Mouse (Mus musculus): Measurements from ENCODE around the gene Efcab1.

The Efcab1 gene

DNA sequence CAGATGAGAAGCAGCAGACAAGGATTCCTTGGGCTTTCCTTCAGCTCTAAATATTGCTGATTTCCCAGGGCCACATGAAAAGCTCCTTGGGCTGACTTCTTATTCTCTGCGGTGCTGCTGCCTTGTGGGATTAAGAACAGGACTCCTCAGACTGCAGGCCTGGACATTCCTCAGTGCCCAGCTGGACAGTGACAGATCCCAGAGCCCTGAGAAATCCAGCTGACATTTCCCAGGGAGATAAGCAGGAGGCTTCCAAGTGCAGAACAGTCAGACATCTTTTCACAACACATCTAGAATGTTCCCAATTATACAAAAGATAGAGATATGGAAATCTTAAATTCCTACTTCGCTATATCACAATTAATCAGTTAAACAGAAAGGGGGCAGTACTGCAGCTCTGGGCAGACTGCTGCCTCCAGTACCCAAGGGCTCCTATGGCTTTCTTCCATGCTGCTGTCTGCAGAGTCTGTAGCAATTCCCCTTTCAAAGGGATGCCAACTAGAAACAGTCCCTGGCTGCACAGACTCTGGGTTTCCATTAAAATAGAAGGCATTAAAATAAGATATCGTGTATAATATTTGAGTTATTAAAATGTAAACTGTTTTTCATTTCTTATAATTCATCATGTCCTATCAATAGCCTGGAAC, 86.2 kb downstream of the Efcab1 start:
- DNase-seq (ENCODE audit: extremely low spot score, low read depth, low spot score): no peak

DNA sequence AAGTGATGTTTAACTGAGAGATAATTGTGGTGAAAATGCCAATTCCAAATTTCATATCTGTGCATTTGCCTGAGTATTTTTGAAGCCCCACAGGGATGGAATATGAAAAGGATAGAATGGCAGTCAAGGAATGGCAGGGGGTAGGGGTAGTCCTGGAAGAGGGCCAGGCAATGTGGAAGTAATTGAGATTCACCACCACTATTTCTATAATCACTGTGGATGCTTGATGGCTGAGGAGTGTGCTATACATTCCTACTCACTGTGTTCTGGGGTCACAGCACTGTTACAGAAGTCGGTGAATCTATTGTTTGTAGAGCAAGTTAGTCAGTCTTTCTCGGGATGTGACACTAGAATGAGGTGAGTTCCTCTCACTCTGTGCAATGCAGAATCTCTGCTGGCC, 108.3 kb downstream of the Efcab1 start:
- DNase-seq (ENCODE audit: extremely low spot score, low read depth, low spot score): no peak

Measured in hindlimb bud, embryonic 11.5 days (tissue).